Mouse (Mus musculus) heart, postnatal 36 days (tissue): ENCODE data around the gene Osbpl8. TPM values are rescaled to one million over a fixed set of nuclear protein-coding genes. Genes with fewer than 3 reads are reported as not detected.
A peak's percentile ranks its signal among the peaks of the same experiment; 100 is the strongest.
"Not testable (repeated sequence)": the region's sequence is repeated elsewhere in the genome, so short reads cannot be mapped to it uniquely, and the experiment has no call there.

ENCODE experiments used
- DNase-seq, 2 experiments: peaks; one replicate each; pipeline ENCODE4 v3.0.0; 2021 to 2022
- intact Hi-C: fragments of 180-260 bp; cut with DNase I; formaldehyde crosslinking; loops from one replicate; pipeline ENCODE4 v1.15.1; 2025
- total RNA-seq, 2 experiments: library from RNA; stranded (reverse); gene quantifications; 2 replicates each; pipeline ENCODE4 v1.2.3; 2021

Gene Osbpl8
- total RNA-seq, 2 experiments from 2014 or later: 70.4 to 71.4 TPM

GRCm38 (mm10) chr10:111173589-111174247 lies 9.2 kb downstream of the Osbpl8 start:
- intact Hi-C loops: no loop called here
- no peak for DNase-seq

GRCm38 (mm10) chr10:111177336-111177735 lies 12.8 kb downstream of the Osbpl8 start:
- no peak for DNase-seq
- intact Hi-C loops: no loop called here

- DNase-seq: no peak
- intact Hi-C loops: no loop called here
These were observed 13.5 kb downstream of the Osbpl8 start for GRCm38 (mm10) chr10:111178024-111178423.

GRCm38 (mm10) chr10:111180633-111181032 lies 16.1 kb downstream of the Osbpl8 start:
- intact Hi-C loops: no loop called here
- no peak for DNase-seq

DNA sequence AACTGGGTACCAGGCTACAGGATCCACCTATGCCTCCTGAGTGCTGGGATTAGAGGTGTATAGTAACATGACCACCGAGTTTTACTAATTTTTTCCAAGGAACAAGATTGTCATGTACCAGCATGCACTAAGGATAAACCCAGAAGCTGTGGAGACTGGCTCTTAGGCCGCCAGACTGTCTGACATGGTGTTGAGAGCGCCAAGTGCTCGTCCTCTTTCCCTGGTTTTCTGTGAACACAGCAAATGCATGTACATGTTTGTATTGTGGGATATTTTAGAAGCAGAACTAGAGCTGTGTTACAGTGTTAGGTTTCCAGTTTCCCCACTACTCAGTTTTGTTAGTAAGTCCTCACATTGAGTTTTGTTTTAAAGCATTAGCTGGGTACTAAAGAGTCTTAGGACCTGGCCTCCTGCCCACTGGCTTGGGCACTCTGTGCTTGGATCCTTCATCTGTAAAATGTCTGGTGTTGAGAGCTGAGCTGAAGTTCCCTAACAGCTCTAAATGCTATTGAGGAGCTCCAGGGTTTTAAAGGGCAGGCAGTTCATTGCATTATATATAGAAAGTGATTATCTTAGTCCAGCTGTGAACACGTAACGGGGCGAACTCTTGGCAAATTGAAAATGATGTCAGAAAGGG lies 19.2 kb downstream of the Osbpl8 start:
- intact Hi-C loops: no loop called here
- DNase-seq: peak in 1 of 2 experiments; percentile 32

DNA sequence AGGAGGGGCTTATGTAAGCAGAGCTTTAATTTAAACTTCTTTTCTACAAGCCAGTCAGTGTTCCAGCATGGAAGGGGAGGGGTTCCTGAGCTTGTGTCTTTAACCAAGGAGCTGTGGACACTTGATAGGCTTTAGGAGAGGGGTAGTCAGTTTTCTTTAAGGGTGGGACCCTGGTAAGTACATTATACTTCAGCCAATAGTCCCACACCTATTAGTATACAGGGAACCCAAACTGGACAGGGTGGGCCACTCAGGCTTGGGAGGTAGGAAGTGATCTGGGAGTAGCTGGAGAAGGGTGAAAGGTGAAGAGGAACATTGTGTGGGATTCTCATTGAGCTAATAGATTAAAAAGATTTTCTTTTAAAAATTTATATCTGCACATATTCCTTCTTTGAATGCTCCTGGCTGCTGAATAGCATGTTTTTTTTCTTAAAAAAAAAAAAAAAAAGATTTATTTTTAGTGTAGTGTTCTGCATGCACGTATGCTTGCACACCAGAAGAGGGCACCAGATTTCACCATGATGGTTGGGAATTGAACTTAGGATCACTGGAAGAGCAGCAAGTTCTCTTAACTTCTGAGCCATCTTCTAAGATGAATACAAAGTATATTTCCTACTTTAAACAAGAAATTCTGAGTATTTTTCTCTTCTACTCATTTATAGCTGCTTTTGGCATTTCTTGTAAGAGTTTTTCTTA lies 21.2 kb downstream of the Osbpl8 start:
- no peak for DNase-seq
- intact Hi-C loops: no loop called here

GRCm38 (mm10) chr10:111189022-111189555 lies 24.5 kb downstream of the Osbpl8 start:
- intact Hi-C loops: no loop called here
- no peak for DNase-seq

GRCm38 (mm10) chr10:111190110-111190795 lies 25.7 kb downstream of the Osbpl8 start:
- intact Hi-C loops: no loop called here
- DNase-seq: no peak

DNA sequence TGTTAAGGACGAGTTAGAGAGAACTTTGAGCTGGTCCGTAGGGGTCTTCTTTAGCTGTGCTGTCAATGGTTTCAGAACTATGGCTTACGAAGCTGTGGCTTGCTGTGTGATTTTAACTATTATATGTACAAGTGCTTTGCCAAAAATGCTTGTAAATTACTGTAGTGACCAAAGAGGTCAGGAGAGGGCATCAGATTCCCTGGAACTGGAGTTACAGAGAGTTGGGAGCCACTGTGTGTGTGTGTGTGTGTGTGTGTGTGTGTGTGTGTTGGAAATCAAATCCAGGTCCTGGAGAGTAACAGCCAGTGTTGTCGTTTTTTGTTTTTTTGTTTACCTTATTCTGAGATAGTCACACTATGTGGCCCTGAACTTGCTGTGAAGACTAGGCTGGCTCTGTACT lies 29.0 kb downstream of the Osbpl8 start:
- no peak for DNase-seq
- intact Hi-C loops: no loop called here

DNA sequence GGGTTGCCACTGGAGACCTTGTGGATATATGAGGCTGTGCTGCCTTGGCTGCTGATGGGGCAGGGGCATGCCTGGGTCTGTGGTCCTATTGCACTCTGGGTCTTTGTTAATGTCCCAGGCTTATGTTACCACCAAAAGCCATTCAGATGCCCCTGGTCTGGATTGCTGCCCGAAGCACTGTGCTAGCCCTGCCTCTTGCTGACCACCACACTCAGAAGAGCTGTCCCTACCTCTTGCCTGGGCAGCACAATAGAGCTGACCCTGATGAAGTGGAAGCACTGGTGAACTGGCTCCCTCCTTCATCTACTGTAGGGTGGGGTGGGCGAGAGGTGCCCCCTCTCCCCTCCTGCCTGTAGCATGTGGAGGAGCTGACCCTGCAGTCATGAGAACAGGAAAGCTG lies 31.6 kb downstream of the Osbpl8 start:
- no peak for DNase-seq

GRCm38 (mm10) chr10:111198705-111199104 lies 34.2 kb downstream of the Osbpl8 start:
- DNase-seq, intact Hi-C loops: not testable (repeated sequence)

More for the DNA sequence above, 31.6 kb downstream of the Osbpl8 start:
- intact Hi-C loops: no loop called here

DNA sequence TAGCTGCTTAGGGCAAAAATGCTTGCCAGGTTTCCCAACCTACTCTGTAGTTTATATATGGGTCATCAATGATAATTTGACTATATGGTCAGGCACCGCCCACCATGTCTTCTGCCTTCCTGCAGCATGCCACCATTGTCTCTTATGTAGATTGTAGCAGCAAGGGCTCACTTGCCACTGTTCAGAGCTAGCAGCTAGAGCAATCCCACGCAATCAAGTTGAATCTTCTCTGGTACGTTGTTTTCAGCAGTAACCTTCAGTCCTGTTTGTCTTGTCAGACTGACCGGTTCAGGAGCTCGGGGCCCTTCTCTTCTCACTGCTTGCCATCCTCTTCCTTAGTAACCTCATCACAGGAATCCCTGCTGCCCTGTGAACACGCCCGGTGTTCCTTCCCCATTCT lies 36.6 kb downstream of the Osbpl8 start:
- intact Hi-C loops: no loop called here
- DNase-seq: no peak

DNA sequence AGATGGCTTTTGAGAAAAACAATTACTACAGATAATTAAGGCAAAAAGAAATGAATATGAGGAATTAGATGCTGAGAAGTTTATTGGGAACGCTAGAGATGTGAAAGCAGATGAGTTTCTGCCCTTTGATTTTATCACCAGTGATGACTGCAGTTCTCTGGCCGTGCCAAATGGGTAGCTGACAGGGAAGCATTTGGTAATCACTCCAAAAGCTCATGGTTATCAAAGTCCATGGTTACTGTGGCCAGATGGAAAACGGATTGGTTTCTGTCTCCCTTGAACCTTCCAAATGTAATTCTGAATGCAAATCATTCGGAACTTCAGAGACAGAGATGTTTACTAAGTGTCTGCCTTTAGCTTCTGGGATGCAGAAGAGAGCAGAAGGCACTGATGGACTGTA lies 37.1 kb downstream of the Osbpl8 start:
- intact Hi-C loops: no loop called here
- DNase-seq: no peak

GRCm38 (mm10) chr10:111204089-111204488 lies 39.5 kb downstream of the Osbpl8 start:
- intact Hi-C loops: no loop called here
- no peak for DNase-seq

GRCm38 (mm10) chr10:111205421-111205820 lies 40.9 kb downstream of the Osbpl8 start:
- DNase-seq: no peak
- intact Hi-C loops: no loop called here

GRCm38 (mm10) chr10:111207386-111207785 lies 42.8 kb downstream of the Osbpl8 start:
- no peak for DNase-seq
- intact Hi-C loops: no loop called here

GRCm38 (mm10) chr10:111214084-111214483 lies 49.5 kb downstream of the Osbpl8 start:
- intact Hi-C loops: no loop called here
- no peak for DNase-seq

- intact Hi-C loops: no loop called here
- DNase-seq: no peak
These were observed 50.1 kb downstream of the Osbpl8 start for GRCm38 (mm10) chr10:111214696-111215095.

DNA sequence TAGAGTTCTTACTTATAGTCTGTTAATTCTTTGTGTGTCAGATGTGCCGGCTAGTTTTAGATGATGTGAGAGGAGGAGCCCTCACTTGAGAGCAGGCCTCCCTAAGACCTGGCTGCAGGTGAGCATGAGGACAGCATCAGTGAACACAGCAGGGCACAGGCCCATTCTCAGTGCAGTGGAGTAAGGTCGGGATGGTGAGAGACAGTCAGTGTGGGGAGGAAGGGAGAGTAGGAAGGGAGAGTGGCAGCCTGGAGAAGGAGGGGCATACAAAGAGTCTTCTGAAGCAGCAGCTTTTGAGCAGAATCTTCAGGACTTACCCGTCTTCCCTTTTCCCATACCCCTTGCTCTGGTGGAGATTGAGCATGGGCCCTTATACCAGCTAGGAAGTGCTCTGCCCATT lies 51.0 kb downstream of the Osbpl8 start:
- intact Hi-C loops: no loop called here
- DNase-seq: no peak

GRCm38 (mm10) chr10:111216111-111216510 lies 51.6 kb downstream of the Osbpl8 start:
- DNase-seq: no peak
- intact Hi-C loops: no loop called here

- intact Hi-C loops: loop anchor here (10.0 kb wide), 1 partner anchor 702 kb away; no protein-coding TSS in a partner anchor
- no peak for DNase-seq
These were observed 58.0 kb downstream of the Osbpl8 start for GRCm38 (mm10) chr10:111222535-111222934.
